Mouse (Mus musculus) lung, adult 18-20 months (tissue): ENCODE data around the gene Ghdc.

Experiments
- DNase-seq, 2 experiments: peaks; one replicate each; pipeline ENCODE4 v3.0.0; 2022; ENCODE audit warnings: mixed read lengths in 2 of 2

The Ghdc gene

DNA sequence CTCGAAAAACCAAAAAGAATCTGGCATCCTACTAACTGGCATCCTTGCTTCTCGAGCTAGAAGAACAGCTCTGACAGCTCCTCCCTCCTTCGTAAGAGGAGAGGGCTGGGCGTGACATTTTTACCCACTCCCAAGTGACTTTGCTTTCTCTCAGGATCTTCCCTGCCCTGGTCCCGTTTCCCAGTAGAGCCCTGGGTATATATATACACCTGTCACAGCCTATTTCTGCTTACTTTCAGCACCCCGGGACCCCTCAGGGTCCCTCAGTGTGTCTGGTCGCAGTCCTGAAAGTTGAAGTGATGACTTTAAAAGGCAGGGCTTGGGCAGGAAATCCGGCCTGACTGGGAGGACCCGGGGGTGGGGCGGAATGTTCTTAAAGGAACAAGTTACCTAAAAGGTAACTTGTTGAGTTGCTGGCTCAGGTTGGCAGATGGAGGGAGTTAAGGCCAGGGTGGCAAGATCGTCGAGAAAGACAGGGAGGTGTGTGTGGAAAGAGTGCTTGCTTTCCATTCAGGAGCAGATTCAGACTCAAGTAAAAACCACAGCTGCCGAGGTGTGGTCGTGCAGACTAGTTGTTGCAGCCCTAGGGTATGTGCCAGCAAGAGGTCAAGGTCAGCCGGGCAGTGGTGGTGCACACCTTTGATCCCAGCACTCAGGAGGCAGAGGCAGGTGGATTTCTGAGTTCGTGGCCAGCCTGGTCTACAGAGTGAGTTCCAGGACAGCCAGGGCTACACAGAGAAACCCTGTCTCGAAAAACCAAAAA lies at the start of gene Ghdc:
Gene Ghdc (minus strand): TSS at position 312 of the 763 bp plus-strand sequence.
- peak; percentile 88 to 90 for DNase-seq

GRCm38 (mm10) chr11:100820047-100820446 lies 49.3 kb upstream of the Ghdc start:
- DNase-seq = no peak

DNA sequence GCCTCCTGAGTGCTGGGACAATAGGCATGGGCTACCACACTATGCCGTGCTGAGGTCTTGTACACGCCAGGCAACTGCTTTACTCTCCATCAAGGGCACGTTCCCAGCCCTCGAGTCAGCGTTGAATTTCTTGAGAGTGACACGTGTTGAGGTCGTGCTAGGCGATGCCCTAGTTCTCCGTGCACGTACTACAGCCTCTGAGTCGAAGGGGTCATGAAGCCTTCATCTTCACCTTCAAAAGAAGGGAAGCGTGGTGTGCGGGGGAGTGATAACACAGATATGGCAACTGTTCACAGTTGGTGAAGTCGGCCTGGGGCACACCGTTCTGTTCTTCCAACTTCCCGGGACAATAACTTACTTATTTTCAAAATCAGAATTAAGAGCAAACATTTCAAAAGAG lies 48.9 kb upstream of the Ghdc start:
- no peak for DNase-seq

GRCm38 (mm10) chr11:100819048-100819447 lies 48.3 kb upstream of the Ghdc start:
- no peak for DNase-seq

DNA sequence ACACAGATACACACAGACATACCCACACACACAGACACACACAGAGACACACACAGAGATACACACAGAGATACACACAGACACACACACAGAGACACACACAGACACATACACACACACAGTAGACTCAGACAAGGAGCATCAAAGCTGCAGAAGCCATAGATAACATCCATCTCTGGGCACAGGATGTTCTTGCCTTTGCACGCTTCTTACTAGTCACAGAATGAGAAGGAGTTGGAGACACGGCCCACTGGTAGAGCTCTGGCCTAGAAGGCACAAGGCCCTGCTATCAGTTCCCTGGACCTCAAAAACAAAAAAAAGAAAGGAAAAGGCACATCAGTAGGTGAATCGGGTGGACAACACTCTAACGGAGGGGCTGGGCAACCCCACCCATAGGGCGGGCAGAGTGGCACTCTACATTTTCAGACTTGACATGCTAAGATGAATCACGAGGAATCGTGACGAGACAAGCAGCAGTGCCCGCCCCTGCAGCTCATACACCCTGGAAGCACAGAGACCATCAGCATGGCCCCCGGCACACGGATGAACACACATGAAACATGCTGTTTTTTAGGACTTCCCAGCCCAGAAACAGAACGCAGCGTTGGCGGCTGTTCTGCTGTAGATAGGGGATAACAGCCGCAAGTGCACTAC lies 47.7 kb upstream of the Ghdc start:
- no peak for DNase-seq

GRCm38 (mm10) chr11:100817311-100817710 lies 46.6 kb upstream of the Ghdc start:
- no peak for DNase-seq

DNA sequence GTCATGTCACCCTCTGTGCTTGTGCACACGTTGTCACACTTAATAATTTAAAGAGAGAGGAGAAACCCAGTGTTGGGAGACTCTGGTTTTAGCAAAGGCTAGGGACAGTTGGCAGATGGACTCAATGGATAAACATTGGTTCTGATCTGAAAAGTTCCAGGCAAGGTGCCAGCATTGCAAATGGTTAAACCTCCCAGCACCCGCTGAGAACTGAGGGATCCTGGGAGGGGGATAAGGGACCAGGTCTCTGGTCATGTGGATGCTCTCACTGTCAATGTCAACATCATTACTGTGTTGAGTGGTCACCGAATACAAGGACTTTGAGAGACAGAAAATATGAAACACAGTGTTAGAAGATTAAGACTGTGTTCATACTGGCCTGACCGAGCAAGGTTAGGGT lies 46.0 kb upstream of the Ghdc start:
- DNase-seq = no peak

DNA sequence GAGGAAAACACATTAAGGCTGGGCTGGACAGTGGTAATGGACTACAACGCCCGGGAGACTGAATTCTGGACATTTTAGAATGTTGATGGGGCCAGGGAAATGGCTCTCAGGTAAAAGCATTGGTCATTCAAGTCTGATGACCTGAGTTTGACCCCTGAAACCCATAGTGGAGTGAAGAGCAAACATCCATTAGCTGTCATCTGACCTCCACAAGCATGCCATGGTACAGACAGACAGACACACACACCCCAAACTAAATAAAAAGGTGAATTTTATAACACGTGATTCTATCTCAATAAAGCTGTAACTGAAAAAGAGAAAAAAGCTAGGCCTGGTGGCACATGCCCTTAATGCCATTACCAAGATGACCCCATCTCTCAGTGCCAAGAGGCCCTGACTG lies 45.6 kb upstream of the Ghdc start:
- no peak for DNase-seq

DNA sequence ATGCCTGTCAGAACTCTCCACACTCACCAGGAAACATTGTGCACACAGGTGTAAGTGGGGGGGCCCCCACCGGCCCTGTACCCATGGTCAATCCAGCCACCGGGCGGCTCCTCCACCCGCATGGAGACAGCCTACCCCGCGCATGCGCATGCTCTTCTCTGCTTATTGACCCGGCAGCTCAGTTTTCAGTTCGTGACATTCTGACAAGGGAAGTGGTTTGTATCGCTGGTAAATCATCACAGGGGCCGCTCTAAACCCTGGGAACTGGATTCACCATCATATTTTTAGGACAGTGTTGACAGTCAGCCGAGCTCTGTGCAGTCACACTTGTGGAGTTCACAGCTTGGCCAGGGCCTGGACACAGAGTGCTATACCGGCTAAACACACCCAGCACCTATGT lies 43.7 kb upstream of the Ghdc start:
- DNase-seq = peak; percentile 84 to 90

- no peak for DNase-seq
Observed at GRCm38 (mm10) chr11:100811132-100811531, 40.4 kb upstream of the Ghdc start.

- no peak for DNase-seq
Observed at GRCm38 (mm10) chr11:100810516-100810915, 39.8 kb upstream of the Ghdc start.

- no peak for DNase-seq
Observed at GRCm38 (mm10) chr11:100806380-100807305, 35.9 kb upstream of the Ghdc start.

- no peak for DNase-seq
Observed at GRCm38 (mm10) chr11:100805535-100805934, 34.8 kb upstream of the Ghdc start.

GRCm38 (mm10) chr11:100804409-100804808 lies 33.7 kb upstream of the Ghdc start:
- no peak for DNase-seq

- no peak for DNase-seq
Observed at GRCm38 (mm10) chr11:100799426-100799825, 28.7 kb upstream of the Ghdc start.

DNA sequence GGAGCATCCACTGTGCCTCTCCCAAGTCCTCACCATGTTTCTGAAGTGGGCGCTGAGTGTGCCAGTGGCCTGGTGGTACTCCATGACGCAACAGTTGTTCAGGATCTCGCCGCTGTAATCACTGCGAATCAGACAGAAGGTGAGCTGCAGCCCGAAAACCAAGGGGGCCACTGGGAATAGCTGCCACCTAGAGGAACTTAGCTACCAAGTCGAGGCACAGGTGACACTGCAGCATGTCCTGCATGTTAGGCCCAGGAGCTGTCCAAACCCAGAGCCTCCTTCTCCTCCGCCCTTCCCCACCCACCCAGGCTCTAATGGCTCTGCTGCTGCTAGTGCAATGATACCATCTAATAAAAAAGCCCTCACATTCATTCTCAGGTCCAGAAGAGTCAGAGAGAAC lies 25.8 kb upstream of the Ghdc start:
- DNase-seq = no peak

- no peak for DNase-seq
Observed at GRCm38 (mm10) chr11:100795386-100795785, 24.6 kb upstream of the Ghdc start.

DNA sequence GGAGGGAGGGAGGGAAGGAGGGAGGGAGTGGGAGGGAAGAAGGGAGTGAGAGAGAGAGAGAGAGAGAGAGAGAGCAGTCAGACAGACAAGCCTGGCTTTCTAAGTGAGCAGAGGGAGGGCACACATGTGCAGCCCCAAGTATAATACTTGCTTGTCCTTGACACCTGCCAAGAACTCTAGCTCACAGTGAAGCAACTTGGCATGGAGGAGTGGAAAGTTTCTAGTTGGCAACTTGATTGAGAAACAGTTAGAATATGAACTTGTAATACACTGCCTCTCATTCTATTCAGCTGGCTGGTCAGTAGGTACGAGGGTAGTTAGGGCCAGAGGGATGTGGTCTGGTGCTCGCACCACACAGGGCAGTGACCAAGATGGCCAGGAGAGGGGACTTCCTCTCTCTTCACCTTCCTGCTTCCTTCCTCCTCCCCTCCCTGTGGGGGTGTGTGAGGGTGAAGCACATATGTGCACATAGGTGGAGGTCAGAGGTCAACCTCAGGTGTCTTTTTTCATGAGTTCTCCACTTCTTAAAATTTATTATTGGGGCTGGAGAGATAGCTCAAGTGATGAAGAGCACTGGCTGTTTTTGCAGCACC lies 20.8 kb upstream of the Ghdc start:
- peak in 1 of 2 experiments; percentile 43 for DNase-seq

- DNase-seq = peak; percentile 22 to 44
Observed at GRCm38 (mm10) chr11:100790644-100791043, 19.9 kb upstream of the Ghdc start.

GRCm38 (mm10) chr11:100789702-100790101 lies 18.9 kb upstream of the Ghdc start:
- no peak for DNase-seq

DNA sequence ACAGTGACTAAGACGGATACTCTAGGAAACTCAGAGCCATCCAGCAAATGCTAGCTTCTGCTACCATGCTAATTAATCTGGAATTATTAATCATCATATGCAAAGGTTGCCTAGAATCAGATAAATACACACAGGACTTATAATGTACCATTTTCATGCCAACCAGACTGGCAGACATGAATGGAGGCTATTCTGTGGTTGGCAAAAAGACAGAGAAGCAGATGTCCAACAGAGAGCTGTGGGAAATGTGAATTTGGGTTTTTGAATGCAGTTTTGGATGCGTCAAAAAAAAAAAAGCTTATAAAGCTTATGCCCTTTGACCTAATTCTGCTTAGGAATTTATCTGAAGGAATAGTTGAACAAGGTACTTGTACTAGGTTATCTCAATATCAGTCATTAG lies 15.0 kb upstream of the Ghdc start:
- no peak for DNase-seq

- DNase-seq = no peak
Observed at GRCm38 (mm10) chr11:100784286-100784685, 13.5 kb upstream of the Ghdc start.

DNA sequence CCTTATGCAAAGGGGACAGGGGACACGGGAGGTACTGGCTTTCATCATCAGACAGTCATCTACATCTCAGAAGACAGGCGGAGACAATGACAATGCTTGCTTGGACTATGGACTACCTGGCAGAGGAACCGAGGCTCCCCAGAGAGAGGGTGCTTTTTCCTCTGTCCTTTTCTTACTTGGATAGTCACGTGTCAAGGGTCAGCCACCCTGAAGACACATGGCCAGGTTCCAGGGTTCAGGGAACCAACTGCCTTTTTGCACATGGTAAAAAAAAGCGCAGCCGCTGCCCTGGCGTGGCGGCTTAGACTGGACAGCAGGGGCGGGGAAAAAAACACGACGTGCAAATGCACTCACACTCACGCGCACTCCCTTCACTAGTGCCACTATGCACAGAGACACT lies 11.8 kb upstream of the Ghdc start:
- DNase-seq = no peak
